Mouse (Mus musculus) liver, adult (tissue): ENCODE measurements around the gene Nrn1.

ENCODE experiments used
- GATA4 ChIP-seq: IDR thresholded peaks from 2 replicates; pipeline ENCODE4 v1.6.1; 2014; ENCODE audit warnings: mild to moderate bottlenecking, low read length; ENCODE audit not compliant: insufficient replicate concordance

Gene Nrn1

DNA sequence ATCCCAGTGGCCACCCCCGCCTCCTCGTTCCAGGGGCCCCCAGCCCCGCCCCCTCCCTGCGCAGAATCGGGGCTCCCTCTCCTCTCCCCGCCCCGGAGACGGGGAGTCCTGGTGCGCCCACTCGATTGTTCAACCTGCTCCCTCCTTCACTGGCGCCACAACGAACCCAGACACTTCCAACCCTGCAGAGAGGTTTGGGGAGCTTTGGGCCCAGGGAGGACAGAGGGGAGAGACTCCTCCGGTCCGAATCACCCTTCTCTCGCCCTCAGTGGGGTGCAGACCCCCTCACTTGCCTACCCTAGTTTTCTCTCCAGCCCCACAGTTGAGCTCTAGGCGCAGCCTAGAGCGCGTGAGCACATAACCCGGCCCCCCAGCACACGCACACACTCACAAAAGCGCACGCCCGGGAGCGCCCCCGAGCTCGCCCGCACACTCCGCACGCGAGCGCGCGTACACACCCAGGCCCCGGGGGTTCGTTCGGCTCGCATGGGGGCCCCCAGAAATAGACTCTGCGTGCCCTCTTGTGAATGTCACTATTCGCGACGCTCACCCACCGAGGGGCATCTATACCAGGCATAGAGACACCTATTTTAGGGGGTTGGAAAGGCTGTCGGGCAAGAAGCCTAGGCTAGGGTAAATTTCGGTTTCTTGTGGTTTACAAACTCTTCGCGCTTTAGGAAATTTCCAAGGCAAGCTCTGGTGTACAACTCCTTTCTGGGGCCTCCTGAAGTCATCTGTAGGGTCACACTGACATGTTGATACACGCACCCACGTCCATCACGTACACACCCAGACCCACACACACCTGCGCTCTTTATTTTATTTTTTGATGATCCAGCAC, at the start of gene Nrn1:
Gene Nrn1, minus strand, starts transcription at position 401 of the 841 bp plus-strand sequence.
- no peak for TF ChIP-seq GATA4

DNA sequence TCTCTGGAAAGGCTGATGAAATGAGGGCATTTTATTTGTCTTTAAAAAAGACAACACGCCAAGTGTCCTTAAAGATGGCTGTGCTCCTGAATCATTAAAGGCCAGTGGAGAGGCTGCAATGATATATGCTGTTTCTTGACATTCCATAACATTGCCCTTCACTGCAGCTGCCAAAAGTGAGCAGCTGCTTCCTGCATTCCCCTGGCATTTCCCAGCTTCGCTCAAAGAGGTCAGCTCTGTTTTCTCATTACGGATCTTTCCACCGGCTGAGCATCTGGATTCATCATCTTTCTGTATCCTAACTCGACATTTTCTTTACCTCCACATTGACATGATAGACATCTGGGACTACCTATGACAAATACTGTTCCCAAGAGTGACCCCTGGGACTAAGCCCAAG, 44.7 kb upstream of the Nrn1 start:
- no peak for TF ChIP-seq GATA4

DNA sequence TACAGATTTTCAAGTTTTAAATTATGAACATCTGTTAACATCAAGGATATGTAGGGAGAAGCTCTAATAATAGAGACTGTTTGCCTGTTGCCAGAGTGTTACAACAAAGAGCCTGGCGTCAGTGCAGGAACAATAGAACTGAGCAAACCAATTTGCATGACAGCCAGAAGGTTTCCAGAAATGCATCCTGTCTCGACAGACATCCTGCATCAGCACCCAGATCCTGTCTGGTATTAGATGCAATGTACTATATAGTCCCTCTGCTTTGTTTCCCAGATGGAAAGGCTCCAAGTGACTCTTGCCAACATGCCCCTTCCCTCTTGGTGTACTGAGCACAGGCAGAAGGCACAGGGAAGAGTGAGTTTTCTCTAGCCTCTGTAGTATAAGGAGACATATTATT, 31.9 kb upstream of the Nrn1 start:
- no peak for TF ChIP-seq GATA4

DNA sequence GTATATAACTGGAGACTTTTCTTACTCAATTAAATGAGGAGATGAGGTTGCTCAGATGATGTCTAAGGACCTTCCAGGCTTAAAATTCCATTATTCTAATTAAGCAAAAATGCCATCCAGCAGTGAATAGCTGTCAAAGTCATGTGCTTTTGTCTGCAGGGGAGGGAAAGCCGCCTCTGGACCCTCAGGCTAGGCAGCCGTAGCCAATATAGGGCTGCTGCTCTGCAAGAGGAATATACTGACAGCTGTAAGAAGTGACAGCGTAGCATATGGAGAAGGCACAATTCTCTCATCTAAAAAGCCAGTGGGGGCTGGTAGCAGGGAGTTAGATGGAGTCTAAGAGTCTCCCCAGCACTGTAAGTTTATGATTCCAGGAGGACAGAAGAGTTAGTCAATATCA, 16.9 kb upstream of the Nrn1 start:
- no peak for TF ChIP-seq GATA4

DNA sequence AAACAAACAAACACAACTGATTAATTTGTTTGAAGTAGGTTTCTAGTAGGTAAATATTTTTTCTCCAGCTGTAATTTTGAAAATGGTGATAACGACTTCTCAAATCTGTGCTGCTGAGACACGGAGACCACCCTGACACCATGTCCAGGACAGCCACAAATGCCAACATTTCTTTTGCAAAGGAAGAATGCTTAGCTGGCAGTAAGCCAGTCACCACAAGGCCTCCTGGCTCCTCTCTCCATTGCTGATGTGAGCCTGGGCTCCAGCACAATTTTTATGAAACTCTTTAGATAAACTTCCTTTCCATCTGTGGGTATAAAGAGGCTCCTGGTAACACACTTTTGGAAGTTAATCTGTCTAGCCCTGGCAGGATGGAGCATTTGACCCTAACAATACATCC, 15.1 kb upstream of the Nrn1 start:
- TF ChIP-seq GATA4: no peak

DNA sequence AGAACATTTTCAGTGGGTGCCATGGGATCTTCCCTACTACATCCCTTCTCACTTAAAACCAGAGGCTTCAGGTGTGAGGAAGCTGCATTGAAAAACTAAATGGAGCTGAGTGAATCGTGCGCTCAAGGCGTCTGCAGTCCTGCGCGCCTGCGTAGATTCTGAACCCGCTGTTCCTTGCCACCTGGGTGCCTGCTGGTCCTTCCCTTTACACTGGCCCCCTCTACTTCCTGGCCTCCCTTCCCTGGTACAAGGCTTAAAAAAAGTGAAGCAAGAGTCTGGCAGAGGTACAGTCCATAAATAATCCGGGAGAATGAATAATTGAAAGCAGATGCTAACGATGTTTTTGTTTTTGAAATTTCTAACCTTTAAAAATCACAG, 1.7 kb upstream of the Nrn1 start:
- TF ChIP-seq GATA4: no peak

DNA sequence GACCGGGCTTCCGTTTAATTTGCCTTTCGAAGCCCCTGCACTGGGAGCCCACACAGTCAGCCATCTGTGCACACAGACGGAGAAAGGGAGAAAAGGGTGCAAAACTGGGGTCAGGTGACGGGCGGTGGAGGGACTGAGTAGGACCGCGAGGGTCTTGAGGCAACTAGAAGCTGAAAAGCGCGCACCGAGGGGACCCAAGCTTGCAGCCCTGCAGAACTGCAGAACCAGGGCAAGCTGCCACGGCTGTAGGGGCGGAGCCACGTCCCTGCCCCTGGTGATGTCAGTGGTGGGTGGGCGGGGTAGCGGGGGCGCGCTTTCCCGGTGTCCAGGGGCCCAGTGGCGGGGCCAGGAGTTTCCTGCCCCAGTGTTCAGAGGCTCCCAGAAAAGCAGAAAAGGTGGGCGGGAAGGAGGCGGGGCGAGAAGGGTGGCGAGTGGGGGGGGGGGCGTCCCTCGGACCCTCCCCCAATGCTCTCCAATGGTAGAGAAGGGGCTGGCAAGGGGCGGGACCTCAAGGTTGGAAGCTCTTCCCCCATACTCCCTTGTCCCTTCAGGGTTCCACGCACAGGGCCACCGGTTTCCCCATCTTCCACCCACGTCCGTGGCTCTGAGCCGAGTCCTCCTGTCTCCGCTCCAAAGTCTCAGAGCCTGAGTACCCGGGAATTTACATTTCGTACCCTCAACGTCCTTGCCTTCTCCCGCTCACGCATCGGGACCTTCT, 1.1 kb upstream of the Nrn1 start:
- TF ChIP-seq GATA4: no peak

DNA sequence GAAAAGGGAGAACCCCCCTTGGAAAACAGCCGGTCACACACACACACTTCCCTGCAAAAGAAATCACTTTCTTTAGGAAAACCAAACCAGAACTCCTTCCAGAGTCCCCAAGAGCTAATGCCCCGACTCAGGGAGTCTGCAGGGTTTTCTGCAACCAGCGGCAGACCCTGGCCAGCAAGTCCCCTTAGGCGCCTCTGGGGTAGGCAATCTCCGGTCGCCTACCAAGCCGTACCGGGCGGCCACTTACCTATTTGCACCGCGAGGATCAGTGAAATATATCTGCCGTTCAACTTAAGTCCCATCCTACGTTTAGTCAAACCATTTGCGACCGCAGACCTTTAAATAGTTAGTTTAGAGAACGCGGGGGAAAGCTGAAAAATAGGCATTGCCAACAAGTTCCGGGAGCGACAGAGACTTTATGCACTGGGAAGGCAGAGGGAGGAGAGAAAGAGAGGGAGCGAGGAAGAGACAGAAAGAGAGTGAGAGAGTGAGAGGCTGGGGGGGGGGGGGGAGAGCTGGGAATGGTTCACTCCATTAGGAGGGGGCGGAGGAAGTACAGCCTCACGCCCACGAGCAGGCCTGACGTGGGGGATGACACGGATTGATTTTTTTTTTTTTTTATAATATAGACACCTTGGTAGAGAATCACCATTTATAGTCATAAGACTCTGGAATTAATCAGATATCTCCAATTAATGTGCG, 791 bp downstream of the Nrn1 start:
- TF ChIP-seq GATA4: no peak

DNA sequence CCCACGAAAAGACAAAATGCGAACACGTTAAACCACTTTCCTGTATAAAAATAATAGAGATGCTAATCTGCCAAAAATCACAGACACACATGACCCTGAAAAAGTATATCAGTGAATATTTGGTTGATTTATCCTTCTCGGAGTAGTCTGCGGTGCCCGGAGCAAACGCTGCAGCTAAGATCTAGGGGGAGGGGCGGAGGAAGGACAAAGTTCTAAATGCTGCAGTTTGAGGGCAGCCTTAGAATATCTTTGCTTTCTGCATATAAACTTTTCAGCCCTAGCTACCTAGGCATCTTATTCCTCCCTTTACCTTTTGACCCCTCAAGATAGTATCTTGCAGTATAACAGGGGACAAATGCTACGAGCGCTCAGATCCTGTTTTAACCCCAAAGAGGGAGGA, 1.4 kb downstream of the Nrn1 start:
- no peak for TF ChIP-seq GATA4

DNA sequence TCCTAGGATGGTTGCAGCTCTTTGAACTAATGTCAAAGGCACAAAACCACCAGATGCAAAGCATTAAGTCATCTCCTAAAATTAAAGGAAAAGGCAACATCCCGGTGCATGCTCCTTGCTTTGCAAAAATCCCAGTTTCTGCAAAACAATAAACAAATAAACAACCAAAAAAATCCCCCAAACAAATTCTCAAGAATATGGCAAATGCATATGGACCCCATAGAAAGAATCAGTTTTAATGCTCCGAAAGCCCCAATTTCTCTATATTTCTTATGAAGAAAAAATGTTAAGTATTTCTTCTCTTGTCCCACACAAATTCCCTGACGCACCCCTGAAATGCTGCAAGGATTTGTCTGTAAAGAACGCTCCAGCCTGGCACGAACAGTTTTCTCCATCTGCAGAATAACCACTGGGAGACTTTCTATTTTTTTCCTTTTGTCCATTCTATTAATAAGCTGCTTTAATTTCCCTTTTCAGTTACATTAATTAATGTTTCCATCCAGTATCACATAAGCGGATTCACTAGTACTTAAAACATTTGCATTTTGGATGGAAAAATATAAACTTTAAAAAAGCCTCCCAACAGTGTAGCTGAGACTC, 1.9 kb downstream of the Nrn1 start:
- no peak for TF ChIP-seq GATA4

DNA sequence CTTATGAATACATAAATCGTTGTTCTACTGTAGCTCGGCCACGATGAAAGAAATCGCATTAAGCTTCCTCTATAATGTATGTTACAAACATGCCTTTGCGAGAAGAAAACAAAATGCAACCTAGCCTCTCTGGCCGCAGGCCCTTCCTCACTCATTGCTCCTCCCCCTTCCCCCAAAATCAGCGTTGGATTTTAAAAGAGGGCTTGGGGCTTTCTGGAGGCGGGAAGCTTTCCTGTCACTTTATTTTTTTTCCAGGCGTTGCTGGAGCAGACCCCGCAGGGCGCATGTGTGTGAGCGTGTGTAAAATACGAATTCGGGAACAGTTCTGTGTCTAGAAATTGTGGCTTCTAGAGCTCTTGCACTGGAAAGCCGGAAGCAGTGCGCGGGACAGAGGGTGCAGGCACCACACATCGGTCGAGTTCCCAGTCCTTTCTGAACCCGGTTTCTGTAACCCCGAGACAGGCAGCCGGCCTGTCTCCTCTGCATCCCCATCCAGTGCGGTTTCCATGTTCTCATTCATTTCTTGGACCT, 2.9 kb downstream of the Nrn1 start:
- TF ChIP-seq GATA4: no peak

DNA sequence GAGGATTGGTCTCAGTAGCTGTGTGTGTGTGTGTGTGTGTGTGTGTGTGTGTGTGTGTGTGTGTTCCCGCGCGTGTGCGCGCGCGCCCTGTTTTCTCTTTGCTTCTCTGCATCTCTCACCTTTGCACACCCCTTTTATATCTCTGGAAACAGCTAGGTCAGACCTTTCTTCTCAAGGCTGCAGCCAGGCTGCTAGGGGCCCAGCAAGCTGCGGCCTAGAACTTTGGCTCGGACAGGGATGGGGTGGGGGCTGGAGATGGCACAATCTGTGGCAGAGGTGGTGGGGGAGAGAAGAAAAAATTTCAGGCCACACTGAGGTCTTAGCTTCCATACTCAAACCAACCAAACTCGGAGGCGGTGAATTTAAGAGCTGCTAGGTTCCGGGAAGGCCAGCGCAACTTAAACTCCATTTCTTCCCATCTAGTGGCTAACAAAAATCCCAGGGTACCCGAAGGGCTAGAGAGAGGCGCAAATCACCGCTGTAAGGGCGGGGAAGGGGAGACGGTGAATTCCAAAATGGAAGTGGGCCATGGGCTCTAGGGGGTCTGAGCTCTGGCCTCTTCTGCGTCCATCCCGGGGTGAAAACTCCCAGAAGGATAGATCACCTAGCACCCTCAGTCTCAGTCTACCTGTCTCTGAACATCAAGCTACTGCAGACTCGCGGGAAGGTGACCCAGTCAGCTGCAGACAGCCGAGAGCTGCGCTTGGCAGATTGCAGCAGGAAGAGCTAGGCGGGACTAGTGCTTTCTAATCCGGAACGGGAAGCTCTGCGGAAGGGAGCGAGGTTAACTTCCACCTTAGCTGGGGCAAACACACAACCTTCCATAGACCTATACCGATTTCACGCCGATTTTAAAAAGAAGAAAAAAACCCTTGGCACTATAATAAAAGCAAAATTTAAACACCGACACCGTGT, 3.7 kb downstream of the Nrn1 start:
- TF ChIP-seq GATA4: no peak

DNA sequence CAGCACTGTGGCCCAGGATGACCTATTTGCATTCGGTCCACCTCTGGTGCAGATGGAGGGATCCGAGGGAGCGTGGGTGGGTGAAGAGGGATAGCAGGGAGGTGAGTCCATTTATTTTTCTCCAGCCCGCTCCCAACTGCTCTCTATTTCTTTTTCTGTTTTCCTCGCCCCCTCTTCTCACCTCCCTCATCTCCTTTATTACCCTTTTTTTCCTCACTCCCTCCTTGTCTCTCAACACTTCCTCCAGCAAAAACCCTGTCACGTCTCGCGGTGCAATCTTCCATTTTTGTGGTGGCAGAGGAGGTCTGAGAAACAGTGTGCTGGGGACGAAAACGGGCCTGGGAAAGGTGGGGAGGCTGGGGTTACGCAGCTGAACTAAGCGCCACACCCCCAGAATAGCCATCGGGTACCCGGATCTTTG, 4.6 kb downstream of the Nrn1 start:
- no peak for TF ChIP-seq GATA4

DNA sequence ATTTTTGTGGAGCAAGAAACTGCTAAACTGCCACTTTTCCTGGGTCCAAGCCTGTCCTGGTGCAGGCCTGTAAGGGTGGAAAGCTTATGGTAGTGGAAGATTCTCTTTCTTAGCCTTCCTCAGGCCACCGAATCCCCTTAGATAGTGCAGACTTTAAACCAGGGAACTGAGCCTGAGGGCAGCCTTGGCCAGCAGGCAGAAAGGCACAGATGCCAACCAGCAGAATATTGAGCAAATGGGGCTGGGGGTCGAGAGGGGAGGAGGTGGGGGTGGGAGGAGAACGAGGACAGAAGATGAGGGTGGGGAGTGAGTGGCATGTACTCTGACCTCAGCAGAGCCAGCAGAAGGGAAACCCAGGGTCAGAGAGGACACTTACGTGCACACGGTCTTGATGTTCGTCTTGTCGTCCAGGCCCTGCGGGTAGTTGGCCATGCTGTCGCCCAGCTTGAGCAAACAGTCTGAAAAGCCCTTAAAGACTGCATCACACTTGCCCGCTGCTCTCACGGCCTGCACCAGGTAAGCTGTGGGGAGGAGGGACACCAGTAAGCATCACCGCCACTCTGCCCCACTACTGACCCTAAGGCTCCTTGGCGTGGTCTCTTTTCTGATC, 5.1 kb downstream of the Nrn1 start:
- TF ChIP-seq GATA4: no peak

DNA sequence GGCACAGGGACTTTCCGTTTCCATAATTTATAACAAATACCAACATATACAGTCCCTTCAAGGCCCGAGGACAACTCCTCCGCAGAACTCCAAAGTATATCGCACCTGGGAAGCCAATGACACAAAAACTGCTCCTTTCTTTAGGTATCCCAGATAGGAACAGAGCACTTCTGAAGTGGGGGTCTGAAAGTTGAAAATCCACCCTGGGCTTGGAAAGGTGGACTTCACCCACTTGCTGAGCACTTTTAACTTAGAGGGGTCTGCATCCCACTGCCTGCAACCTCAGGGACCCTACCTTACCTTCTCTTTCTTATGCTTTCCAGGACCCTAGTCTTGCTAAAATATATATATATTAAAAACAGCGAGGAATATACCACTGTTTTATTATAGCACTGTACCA, 6.4 kb downstream of the Nrn1 start:
- no peak for TF ChIP-seq GATA4
